Mouse (Mus musculus) midbrain, embryonic 14.5 days (tissue): Measurements from ENCODE around the gene Stxbp3. TPM values are rescaled to one million over a fixed set of nuclear protein-coding genes. Genes with fewer than 3 reads are reported as not detected.

Experiments
- polyA plus RNA-seq: library from polyadenylated mRNA; unstranded; fragments of >200 nt; fragmentation: Nextera tagmentation; extraction: Ambion mirVana; gene quantifications from 2 replicates; pipeline ENCODE4 v1.2.1, GENCODE M21; 2014

The Stxbp3 gene
- polyA plus RNA-seq, 1 experiment from 2014 or later = 16.0 TPM

Other genes starting within 250 kb of the Stxbp3 start
- 83.3 and 123 TPM in 2 replicates for gene Wdr47, start 249.2 kb downstream of the Stxbp3 start, polyA plus RNA-seq
- gene Clcc1, start 186.6 kb downstream of the Stxbp3 start, polyA plus RNA-seq = 36.2 and 49.1 TPM in 2 replicates
- 13.1 and 31.3 TPM in 2 replicates for gene Gpsm2, start 118.2 kb downstream of the Stxbp3 start, polyA plus RNA-seq
- not detected in 2 replicates for gene Aknad1, start 100.9 kb downstream of the Stxbp3 start, polyA plus RNA-seq
- not detected in 2 replicates for gene Fndc7, start 49.5 kb upstream of the Stxbp3 start, polyA plus RNA-seq
- gene Prpf38b, start 71.2 kb upstream of the Stxbp3 start, polyA plus RNA-seq = 44.0 and 51.5 TPM in 2 replicates
- gene Henmt1, start 99.3 kb upstream of the Stxbp3 start, polyA plus RNA-seq = 1.0 and 2.9 TPM in 2 replicates
- 2.0 TPM in 1 of 2 replicates, not detected in the other for gene Gm9857, start 99.9 kb upstream of the Stxbp3 start, polyA plus RNA-seq
- 19.6 and 24.5 TPM in 2 replicates for gene Fam102b, start 187.1 kb upstream of the Stxbp3 start, polyA plus RNA-seq
- not detected in 2 replicates for gene Slc25a54, start 239.9 kb upstream of the Stxbp3 start, polyA plus RNA-seq